Mouse (Mus musculus) embryonic facial prominence, embryonic 15.5 days (tissue): ENCODE measurements around the gene Chrna9. TPM values are rescaled to one million over a fixed set of nuclear protein-coding genes. Genes with fewer than 3 reads are reported as not detected.

Experiments used
- ATAC-seq: fragments of 200-750 bp; cut with Nextera tagmentation; 2 replicates; pipeline ENCODE4 v1.8.0; 2017; ENCODE audit warnings: low read depth, moderate TSS enrichment; ENCODE audit not compliant: insufficient number of reproducible peaks, low FRiP score, low TSS enrichment
- H3K27ac ChIP-seq: fragments of 300-500 bp; sonication (generic); replicated peaks from 2 replicates; pipeline ENCODE4 v1.5.1; 2015; ENCODE audit warnings: mild to moderate bottlenecking, inconsistent platforms
- H3K27me3 ChIP-seq: fragments of 300-500 bp; sonication (generic); 2 replicates; pipeline ENCODE4 v1.6.1; 2015; ENCODE audit warnings: inconsistent platforms
- H3K36me3 ChIP-seq: fragments of 300-500 bp; sonication (generic); 2 replicates; pipeline ENCODE4 v1.6.1; 2015; ENCODE audit warnings: mild to moderate bottlenecking, inconsistent platforms
- H3K4me1 ChIP-seq: fragments of 300-500 bp; sonication (generic); 2 replicates; pipeline ENCODE4 v1.6.1; 2015; ENCODE audit warnings: inconsistent platforms
- H3K4me2 ChIP-seq: fragments of 300-500 bp; sonication (generic); replicated peaks from 2 replicates; pipeline ENCODE4 v1.6.1; 2015; ENCODE audit warnings: mild to moderate bottlenecking, inconsistent platforms
- H3K4me3 ChIP-seq: fragments of 300-500 bp; sonication (generic); replicated peaks from 2 replicates; pipeline ENCODE4 v1.5.1; 2015; ENCODE audit warnings: mild to moderate bottlenecking, inconsistent platforms
- H3K9ac ChIP-seq: fragments of 300-500 bp; sonication (generic); 2 replicates; pipeline ENCODE4 v1.6.1; 2015; ENCODE audit warnings: inconsistent platforms
- H3K9me3 ChIP-seq: fragments of 300-500 bp; sonication (generic); replicated peaks from 2 replicates; pipeline ENCODE4 v1.6.1; 2016; ENCODE audit warnings: inconsistent platforms
- WGBS: fragments of 180-500 bp; shearing (Covaris S2); methylation state at CpG from one replicate; pipeline ENCODE4 v1.1.7; 2015; 5-methylcytosine and 5-hydroxymethylcytosine counted together
- polyA plus RNA-seq: library from polyadenylated mRNA; unstranded; fragments of >200 nt; fragmentation: Nextera tagmentation; extraction: Ambion mirVana; gene quantifications from 2 replicates; pipeline ENCODE4 v1.2.1, GENCODE M21; 2015

Chrna9 gene
- polyA plus RNA-seq, result 0.80 TPM in 1 of 2 replicates, not detected in the other

DNA sequence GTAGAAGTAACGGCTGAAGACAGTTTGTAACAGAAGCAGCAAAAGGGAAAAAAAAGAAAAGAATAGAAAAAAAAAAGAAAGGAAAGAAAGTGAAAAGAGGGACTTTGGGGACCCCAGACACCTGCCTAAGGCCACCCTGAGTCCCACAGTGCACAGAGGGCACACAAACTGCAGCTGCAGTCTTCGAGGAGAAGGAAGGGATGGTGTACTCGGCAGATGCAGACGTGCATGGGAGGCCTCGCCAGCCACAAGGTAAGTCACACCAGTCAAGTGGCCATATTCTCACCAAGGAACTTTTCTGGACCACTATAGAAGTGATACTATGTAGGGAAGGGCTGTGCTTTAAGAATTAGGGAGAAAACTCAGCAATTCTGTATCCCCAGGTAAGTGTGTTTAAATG, at the start of gene Chrna9:
Gene Chrna9 (plus strand): TSS at position 139 of the 400 bp plus-strand sequence.
- WGBS, result 83% methylated on average over 5 of the region's 5 CpGs
- Histone ChIP-seq H3K9ac (no peak within 1 kb of the TSS), H3K4me3 (no peak within 1 kb of the TSS), H3K27me3 (no peaks in the 10 kb centered on the region), H3K4me1 (no peaks in the 10 kb centered on the region), H3K36me3 (no peaks in the 10 kb centered on the region), H3K9me3 (no peaks in the 10 kb centered on the region), H3K4me2 (no peak within 1 kb of the TSS), H3K27ac (no peak within 1 kb of the TSS)
- ATAC-seq, result no peak

DNA sequence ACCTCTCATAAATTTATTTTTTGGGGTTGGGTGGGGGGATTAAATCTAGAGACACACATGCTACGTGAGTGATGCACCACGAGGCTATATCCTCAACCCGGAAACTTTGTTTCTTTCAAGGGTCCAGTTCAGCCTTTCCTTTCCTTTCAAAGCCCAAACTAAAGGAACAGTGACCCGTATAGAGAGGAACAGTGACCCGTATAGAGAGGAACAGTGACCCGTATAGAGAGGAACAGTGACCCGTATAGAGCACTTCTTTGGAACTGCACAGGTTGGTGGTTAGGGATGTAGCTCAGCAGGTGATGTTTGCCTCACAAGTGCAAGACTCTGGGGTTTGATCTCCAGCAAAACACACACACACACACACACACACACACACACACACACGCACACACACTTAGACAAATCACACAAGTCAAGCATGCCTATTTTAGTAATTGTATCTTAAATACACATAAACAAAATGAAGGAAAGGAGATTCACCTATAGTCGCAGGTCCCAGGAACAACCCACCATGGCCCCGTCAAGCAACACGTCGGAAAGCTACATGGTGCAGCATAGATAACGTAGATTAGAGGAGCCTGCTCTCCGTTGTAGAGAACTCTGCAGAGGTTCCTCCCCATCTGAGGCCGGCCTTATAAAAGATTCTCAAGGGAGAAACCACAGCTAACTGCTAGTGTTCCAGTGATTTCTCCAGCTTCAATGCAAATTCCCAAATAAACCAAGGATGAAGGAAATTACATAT, 48.9 kb upstream of the Chrna9 start:
- no peaks in the 10 kb centered on the region for H3K4me1 ChIP-seq
- no peak overlapping the region for H3K9ac ChIP-seq
- ATAC-seq, result no peak
- no peaks in the 10 kb centered on the region for H3K36me3 ChIP-seq
- no peaks in the 10 kb centered on the region for H3K27me3 ChIP-seq
- H3K9me3 ChIP-seq, result no peaks in the 10 kb centered on the region
- H3K27ac ChIP-seq, result no peak overlapping the region
- no peak overlapping the region for H3K4me3 ChIP-seq
- no peak overlapping the region for H3K4me2 ChIP-seq
- 80% methylated on average over 15 of the region's 15 CpGs for WGBS

DNA sequence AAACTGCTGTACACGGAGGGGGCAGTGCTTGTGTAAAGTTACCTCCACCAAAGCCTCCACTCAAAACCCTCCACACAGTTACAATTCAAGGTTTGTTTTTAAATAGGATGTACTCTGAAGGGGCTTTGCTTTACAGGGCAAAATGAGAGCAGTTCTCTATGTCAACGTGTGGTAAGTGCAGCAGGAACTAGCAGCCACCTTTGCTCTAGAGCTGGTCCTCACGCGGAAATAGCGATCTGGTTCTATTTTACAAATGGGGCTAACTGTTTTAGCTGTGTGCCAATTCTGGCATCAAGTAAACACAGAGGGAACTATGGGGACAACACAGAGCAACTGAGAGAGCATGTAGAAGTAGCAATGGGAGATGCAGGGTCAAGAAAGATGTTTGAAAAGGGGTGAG, 46.6 kb upstream of the Chrna9 start:
- H3K27me3 ChIP-seq, result no peaks in the 10 kb centered on the region
- WGBS, result 87% methylated on average over 5 of the region's 5 CpGs
- no peaks in the 10 kb centered on the region for H3K4me1 ChIP-seq
- no peaks in the 10 kb centered on the region for H3K9me3 ChIP-seq
- H3K27ac ChIP-seq, result no peak overlapping the region
- ATAC-seq, result no peak
- no peak overlapping the region for H3K9ac ChIP-seq
- no peak overlapping the region for H3K4me3 ChIP-seq
- H3K36me3 ChIP-seq, result no peaks in the 10 kb centered on the region
- H3K4me2 ChIP-seq, result no peak overlapping the region

DNA sequence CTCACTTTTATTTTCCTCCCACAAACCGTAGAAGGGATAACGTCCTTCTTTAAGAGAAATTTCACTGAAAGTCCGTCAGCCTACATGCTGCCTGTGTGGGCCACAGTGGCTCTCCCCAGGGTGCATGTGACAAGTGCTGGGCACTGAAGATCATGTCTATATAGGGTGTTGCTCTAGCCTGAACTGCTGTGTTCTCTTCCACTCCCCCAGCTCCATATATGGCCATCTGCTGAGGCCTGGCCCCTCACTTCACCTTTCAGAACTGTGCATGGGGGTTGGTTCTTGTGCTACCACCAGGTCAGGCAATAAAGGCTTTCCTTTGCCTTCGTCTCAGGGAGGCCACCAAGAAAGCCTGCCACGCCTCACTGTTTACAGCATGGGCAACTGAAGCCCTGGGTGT, 45.7 kb upstream of the Chrna9 start:
- no peaks in the 10 kb centered on the region for H3K9me3 ChIP-seq
- WGBS, result 70% methylated on average over 5 of the region's 5 CpGs
- no peaks in the 10 kb centered on the region for H3K36me3 ChIP-seq
- H3K27me3 ChIP-seq, result no peaks in the 10 kb centered on the region
- no peak overlapping the region for H3K4me2 ChIP-seq
- no peak overlapping the region for H3K27ac ChIP-seq
- no peak; the same call in 1 of the 2 replicates for ATAC-seq
- H3K4me1 ChIP-seq, result no peaks in the 10 kb centered on the region
- no peak overlapping the region for H3K9ac ChIP-seq
- H3K4me3 ChIP-seq, result no peak overlapping the region

DNA sequence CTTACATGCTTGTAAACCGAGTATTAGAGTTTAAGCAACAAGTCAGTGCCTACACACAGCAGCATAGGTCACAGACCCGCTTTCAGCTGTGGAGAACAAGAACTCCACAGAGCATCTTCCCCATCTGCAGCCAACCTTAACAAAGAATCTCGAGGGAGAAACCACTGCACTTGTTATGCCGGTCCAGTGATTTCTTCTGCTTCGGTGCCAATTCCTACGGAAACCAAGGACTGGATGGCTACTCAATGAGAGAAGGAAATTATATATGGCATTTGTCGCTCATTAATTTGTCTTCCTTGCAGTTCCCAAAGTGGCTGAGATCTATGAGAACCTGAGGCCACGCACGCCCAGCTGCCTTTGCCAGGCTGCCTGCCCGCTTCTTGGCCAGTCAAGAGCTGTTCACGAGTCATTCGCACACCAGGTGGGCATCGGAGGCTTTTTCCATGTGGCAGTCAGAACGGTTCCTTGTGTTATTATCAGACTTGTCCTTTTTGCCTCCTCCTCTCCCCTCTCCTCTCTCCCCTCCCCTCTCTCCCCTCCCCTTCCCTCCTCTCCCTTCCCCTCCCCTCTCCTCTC, 43.4 kb upstream of the Chrna9 start:
- ATAC-seq, result no peak
- H3K36me3 ChIP-seq, result no peaks in the 10 kb centered on the region
- H3K4me3 ChIP-seq, result no peak overlapping the region
- no peaks in the 10 kb centered on the region for H3K27me3 ChIP-seq
- no peak overlapping the region for H3K4me2 ChIP-seq
- H3K9me3 ChIP-seq, result no peaks in the 10 kb centered on the region
- 83% methylated on average over 14 of the region's 14 CpGs for WGBS
- no peaks in the 10 kb centered on the region for H3K4me1 ChIP-seq
- H3K9ac ChIP-seq, result no peak overlapping the region
- H3K27ac ChIP-seq, result no peak overlapping the region

DNA sequence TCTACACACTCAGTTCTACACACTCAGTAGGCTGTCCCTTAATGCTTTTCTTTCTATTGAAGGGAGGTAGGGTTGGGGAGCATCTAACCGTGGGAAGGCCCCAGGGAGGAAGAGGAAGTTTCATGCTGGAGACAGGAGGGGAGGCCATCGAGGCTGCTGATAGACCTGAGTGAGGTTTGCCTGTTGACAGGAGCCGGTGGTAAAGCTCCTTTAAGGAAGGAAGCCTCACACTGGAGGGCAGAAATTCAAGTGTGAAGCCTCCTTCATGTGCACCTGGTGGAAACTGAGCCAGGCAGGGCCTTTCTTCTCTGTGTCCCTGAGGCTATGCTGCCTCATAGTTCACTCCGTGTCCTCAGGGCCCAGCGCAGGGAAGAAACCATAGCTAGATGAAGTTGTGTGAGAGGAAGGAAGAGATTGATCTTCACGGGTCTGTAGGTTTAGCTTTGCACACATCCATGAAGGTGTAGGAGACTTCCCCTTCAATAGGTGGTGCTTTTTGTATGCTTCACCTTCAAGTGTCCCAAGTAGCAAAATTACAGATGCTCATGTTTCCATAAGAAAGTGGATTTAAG, 39.5 kb upstream of the Chrna9 start:
- Histone ChIP-seq H3K9me3 (no peaks in the 10 kb centered on the region), H3K27ac (no peak overlapping the region), H3K27me3 (no peaks in the 10 kb centered on the region), H3K36me3 (no peaks in the 10 kb centered on the region), H3K4me2 (no peak overlapping the region), H3K4me3 (no peak overlapping the region), H3K9ac (no peak overlapping the region), H3K4me1 (no peaks in the 10 kb centered on the region)
- WGBS, result 71% methylated on average over 6 of the region's 6 CpGs
- ATAC-seq, result no peak

DNA sequence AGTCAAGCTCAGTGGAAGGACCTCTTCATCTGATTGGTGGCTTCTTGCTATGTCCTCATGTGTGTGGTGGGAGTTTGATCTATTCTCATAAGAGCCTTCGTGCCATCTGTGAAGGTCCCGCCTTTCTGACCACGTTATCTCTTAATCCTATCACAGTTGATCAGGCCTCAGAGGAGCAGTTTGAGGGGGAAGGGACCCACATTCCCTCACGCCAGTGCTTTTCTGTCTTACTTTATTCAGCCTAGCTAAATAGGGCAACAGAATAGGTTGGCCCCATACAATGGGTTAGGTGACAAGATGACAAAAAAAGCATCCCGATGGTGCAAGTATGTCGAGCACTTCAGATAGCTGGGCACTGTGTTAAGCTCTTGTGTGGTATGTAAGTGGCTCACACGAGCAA, 39.0 kb upstream of the Chrna9 start:
- Histone ChIP-seq H3K27ac (no peak overlapping the region), H3K9ac (no peak overlapping the region), H3K9me3 (no peaks in the 10 kb centered on the region), H3K4me1 (peaks cover 2% of the 10 kb centered on the region; the same call in 1 of the 2 replicates), H3K4me2 (no peak overlapping the region), H3K36me3 (no peaks in the 10 kb centered on the region), H3K27me3 (no peaks in the 10 kb centered on the region), H3K4me3 (no peak overlapping the region)
- 78% methylated on average over 7 of the region's 7 CpGs for WGBS
- no peak for ATAC-seq

DNA sequence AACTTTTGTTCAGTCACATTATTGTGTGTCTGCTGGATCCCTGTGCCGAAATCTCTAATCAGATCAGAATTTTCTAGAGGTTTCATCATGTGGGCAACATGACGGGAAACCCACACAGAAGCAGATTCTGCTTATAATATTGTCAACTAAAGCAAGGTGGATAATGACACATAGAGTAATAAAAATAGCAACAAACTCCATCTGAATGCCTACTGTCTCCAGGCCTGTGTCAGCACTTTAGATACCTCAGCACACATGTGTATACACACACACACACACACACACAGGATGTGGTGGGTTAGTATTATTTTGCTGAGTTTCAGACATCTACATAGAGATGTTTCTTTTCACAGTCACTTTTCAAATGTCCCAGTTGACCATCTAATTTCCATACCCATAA, 37.0 kb upstream of the Chrna9 start:
- H3K27me3 ChIP-seq, result no peaks in the 10 kb centered on the region
- H3K9me3 ChIP-seq, result no peaks in the 10 kb centered on the region
- no peak overlapping the region for H3K4me3 ChIP-seq
- WGBS, result 76% methylated on average over 2 of the region's 2 CpGs
- no peak overlapping the region for H3K4me2 ChIP-seq
- no peak overlapping the region for H3K27ac ChIP-seq
- H3K36me3 ChIP-seq, result no peaks in the 10 kb centered on the region
- no peak overlapping the region for H3K9ac ChIP-seq
- peaks cover 6% of the 10 kb centered on the region; the same call in 1 of the 2 replicates for H3K4me1 ChIP-seq
- no peak for ATAC-seq

DNA sequence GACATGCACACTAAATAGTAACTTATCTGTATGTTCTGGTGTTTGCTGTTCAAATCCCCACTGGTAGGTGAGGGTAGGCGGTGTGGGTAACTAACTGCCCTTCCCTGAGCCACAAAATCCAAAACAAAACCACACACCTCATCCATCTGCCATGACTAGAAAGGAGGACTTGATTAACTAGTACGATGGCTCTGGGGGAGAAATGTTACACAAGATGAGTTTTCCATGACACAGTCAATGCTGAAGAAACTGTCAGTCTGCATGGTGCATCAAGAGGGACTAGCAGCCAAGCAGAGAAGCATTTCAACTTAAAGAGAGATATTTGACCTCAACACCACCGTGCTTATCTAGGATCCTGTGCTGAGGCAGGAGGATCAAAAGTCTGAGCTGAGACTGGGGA, 36.0 kb upstream of the Chrna9 start:
- Histone ChIP-seq H3K9me3 (no peaks in the 10 kb centered on the region; the same call in 1 of the 2 replicates), H3K27me3 (no peaks in the 10 kb centered on the region), H3K4me3 (no peak overlapping the region), H3K4me1 (peaks cover 6% of the 10 kb centered on the region; the same call in 1 of the 2 replicates), H3K4me2 (no peak overlapping the region), H3K9ac (no peak overlapping the region), H3K27ac (no peak overlapping the region), H3K36me3 (no peaks in the 10 kb centered on the region)
- 80% methylated on average over 3 of the region's 3 CpGs for whole genome bisulfite sequencing
- no peak for ATAC-seq

DNA sequence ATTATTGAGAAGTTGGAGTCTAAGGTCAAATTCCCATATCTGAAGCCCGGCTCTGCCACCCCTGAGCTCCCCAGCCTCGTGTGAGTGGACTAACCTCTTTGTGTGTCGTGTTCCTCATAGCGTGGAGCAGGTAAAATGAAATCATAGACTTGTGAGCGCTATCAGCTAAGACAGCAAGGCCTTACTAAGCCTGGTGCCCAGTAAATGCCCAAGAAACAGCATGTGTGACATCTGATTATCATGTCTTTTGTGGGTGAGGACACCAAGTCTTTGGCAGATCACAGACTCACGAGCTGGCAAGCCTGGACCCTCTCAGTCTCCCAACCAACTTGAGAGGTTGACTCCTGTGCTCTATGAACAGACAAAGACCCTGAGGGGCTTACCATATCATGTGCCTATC, 34.6 kb upstream of the Chrna9 start:
- Histone ChIP-seq H3K9ac (no peak overlapping the region), H3K4me2 (no peak overlapping the region), H3K4me1 (peaks cover 6% of the 10 kb centered on the region; the same call in 1 of the 2 replicates), H3K27me3 (no peaks in the 10 kb centered on the region), H3K9me3 (peaks cover 4% of the 10 kb centered on the region; the same call in 1 of the 2 replicates), H3K36me3 (no peaks in the 10 kb centered on the region), H3K4me3 (no peak overlapping the region), H3K27ac (no peak overlapping the region)
- WGBS, result 82% methylated on average over 6 of the region's 6 CpGs
- ATAC-seq, result no peak

DNA sequence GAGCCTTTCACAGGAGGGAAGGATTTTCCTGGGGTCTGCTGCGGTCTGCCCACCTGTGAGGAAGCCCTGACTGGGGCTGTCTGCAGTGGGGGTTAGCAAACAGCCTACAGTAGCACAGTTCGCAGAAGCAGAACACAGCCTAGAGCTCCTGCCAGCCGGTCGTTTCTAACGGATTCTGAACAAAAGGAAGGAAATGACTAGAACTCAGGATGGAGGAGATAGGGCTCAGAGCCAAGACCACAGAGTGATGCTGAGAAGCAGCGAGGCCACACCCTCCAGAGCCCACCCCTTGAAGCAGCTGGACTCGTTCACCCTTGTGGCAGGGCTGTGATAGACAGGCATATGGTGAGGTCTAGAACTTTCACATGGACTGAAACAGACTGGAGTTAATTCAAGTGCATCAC, 33.9 kb upstream of the Chrna9 start:
- H3K9ac ChIP-seq, result no peak overlapping the region
- ATAC-seq, result 0 out of 2 replicates have a peak, but pooled peaks have one; percentile 34
- WGBS, result 46% methylated on average over 7 of the region's 7 CpGs

More for the DNA sequence above, 33.9 kb upstream of the Chrna9 start:
- H3K36me3 ChIP-seq, result no peaks in the 10 kb centered on the region
- H3K4me2 ChIP-seq, result no peak overlapping the region
- H3K27me3 ChIP-seq, result no peaks in the 10 kb centered on the region
- peaks cover 6% of the 10 kb centered on the region; the same call in 1 of the 2 replicates for H3K4me1 ChIP-seq
- H3K4me3 ChIP-seq, result no peak overlapping the region
- peaks cover 4% of the 10 kb centered on the region; the same call in 1 of the 2 replicates for H3K9me3 ChIP-seq
- H3K27ac ChIP-seq, result no peak overlapping the region
